Mouse (Mus musculus) hindbrain, embryonic 14.5 days (tissue): ENCODE measurements around the gene Krtap3-2. TPM values are rescaled to one million over a fixed set of nuclear protein-coding genes. Genes with fewer than 3 reads are reported as not detected.

Experiments used
- ATAC-seq: fragments of 200-750 bp; cut with Nextera tagmentation; 2 replicates; pipeline ENCODE4 v1.8.0; 2017; ENCODE audit warnings: moderate number of reproducible peaks, mild to moderate bottlenecking, moderate TSS enrichment, moderate library complexity; ENCODE audit not compliant: low FRiP score
- DNase-seq: peaks from one replicate; pipeline ENCODE4 v3.0.0-alpha.2; 2015; ENCODE audit warnings: low spot score
- H3K27ac ChIP-seq: fragments of 300-500 bp; sonication (generic); 2 replicates; pipeline ENCODE4 v1.5.1; 2014; ENCODE audit warnings: mild to moderate bottlenecking, moderate library complexity
- H3K27me3 ChIP-seq: fragments of 300-500 bp; sonication (generic); 2 replicates; pipeline ENCODE4 v1.6.1; 2014; ENCODE audit warnings: mild to moderate bottlenecking, low read length, mixed read lengths; ENCODE audit not compliant: control insufficient read depth, insufficient read depth
- H3K36me3 ChIP-seq: fragments of 300-500 bp; sonication (generic); replicated peaks from 2 replicates; pipeline ENCODE4 v1.6.1; 2014; ENCODE audit not compliant: control insufficient read depth, insufficient read depth
- H3K4me1 ChIP-seq: fragments of 300-500 bp; sonication (generic); replicated peaks from 2 replicates; pipeline ENCODE4 v1.6.1; 2014; ENCODE audit warnings: antibody characterized with exemption, low read length, mixed read lengths; ENCODE audit not compliant: control insufficient read depth, insufficient read depth
- H3K4me2 ChIP-seq: fragments of 300-500 bp; sonication (generic); replicated peaks from 2 replicates; pipeline ENCODE4 v1.6.1; 2014; ENCODE audit warnings: mild to moderate bottlenecking, moderate library complexity
- H3K4me3 ChIP-seq: fragments of 300-500 bp; sonication (generic); replicated peaks from 2 replicates; pipeline ENCODE4 v1.5.1; 2014; ENCODE audit warnings: mild to moderate bottlenecking, low read length
- H3K9ac ChIP-seq: fragments of 300-500 bp; sonication (generic); 2 replicates; pipeline ENCODE4 v1.6.1; 2014
- H3K9me3 ChIP-seq: fragments of 300-500 bp; sonication (generic); 2 replicates; pipeline ENCODE4 v1.6.1; 2016; ENCODE audit warnings: low read length; ENCODE audit not compliant: control insufficient read depth
- WGBS: fragments of 180-500 bp; shearing (Covaris S2); extraction: QIAGEN DNeasy Blood & Tissue Kit; methylation state at CpG from one replicate; pipeline ENCODE4 v1.1.7; 2014; 5-methylcytosine and 5-hydroxymethylcytosine counted together
- polyA plus RNA-seq: library from polyadenylated mRNA; unstranded; fragments of >200 nt; fragmentation: Nextera tagmentation; extraction: Ambion mirVana; gene quantifications from 2 replicates; pipeline ENCODE4 v1.2.1, GENCODE M21; 2014

The Krtap3-2 gene
- polyA plus RNA-seq, 1 experiment from 2014 or later: not detected

DNA sequence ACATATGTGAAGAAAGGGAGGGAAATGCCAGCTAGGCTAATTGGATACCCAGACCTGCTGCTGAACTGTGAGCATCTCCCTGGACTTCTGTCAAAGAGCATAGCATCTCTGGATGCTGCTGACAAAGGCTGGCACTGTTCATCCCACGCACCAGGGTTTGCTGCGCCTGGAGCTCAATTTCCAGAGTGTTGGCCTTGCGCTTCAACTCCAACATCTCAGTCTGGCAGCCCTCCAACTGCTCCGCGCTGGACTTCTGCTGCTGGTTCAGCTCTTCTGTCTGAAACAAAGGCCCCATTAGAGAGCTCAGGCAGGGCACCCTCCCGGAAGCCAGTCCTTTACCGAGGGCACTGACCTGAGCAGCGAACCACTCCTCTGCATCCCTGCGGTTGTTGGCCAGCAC, 16.9 kb downstream of the Krtap3-2 start:
- Histone ChIP-seq H3K4me3 (no peak overlapping the region), H3K4me1 (no peaks in the 10 kb centered on the region), H3K9ac (no peak overlapping the region), H3K4me2 (peak overlapping the region; percentile 16), H3K27me3 (no peaks in the 10 kb centered on the region), H3K9me3 (no peaks in the 10 kb centered on the region), H3K36me3 (no peaks in the 10 kb centered on the region), H3K27ac (no peak overlapping the region)
- 53% methylated on average over 9 of the region's 9 CpGs for WGBS
- ATAC-seq (no peak), DNase-seq (peak; percentile 58)

DNA sequence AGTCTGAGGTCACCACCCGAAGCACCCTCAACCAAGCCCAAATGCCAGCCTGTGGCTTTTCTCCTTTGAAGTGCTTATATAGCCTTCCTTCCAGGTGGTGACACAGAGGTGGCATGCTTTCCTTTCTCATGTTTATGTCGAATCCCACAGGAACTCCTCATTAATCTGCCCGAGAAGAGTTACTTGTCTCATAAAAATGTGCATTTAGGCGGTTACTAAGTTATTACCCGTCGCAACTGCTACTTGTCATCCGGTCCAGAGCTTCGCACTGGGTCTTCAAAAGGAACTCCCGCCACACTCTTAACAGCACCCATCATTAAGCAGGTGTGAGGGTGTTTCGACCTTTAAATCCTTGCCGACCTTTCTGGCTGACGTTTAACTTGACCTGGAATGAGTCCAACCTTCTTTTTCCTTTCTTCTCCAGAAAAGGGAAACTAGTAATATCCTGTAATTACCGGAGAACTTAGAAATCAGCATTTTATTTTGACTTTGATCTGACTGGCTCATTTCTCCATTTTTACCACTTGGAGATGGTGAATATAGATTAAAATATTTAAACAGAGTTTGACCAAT, 35.3 kb downstream of the Krtap3-2 start, which contains the start of gene Krt39:
Gene Krt39, minus strand, starts transcription at position 51 of the 573 bp plus-strand sequence.
- Histone ChIP-seq H3K4me1 (no peaks in the 10 kb centered on the region), H3K27me3 (no peaks in the 10 kb centered on the region), H3K9ac (no peak within 1 kb of the TSS), H3K4me3 (no peak within 1 kb of the TSS), H3K27ac (no peak within 1 kb of the TSS), H3K4me2 (no peak within 1 kb of the TSS), H3K9me3 (no peaks in the 10 kb centered on the region), H3K36me3 (no peaks in the 10 kb centered on the region)
- ATAC-seq: no peak
- no peak for DNase-seq
- 90% methylated on average over 13 of the region's 13 CpGs for WGBS

DNA sequence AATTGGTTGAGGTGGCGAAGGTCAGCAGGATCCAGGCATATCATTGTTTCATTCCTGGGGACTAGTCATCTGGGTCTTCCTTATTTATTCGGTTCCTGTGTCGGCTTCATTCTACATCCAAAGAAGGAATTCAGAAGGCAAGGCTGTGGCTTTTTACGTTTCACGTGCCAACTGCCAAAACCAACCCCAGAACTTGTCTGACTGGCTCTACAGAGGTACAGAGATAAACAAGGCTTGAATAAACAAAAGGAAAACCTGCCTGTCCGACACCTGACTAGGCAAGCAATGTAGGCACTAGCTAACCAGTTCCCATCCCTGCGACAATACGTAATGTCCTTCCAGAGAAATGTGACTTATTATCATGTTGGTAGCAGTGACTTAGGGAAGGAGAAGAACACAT, 42.6 kb downstream of the Krtap3-2 start:
- Histone ChIP-seq H3K27ac (no peak overlapping the region), H3K36me3 (no peaks in the 10 kb centered on the region), H3K9me3 (no peaks in the 10 kb centered on the region), H3K27me3 (no peaks in the 10 kb centered on the region), H3K4me1 (no peaks in the 10 kb centered on the region), H3K4me2 (no peak overlapping the region), H3K9ac (no peak overlapping the region), H3K4me3 (no peak overlapping the region)
- DNase-seq: no peak
- no peak for ATAC-seq
- 90% methylated on average over 8 of the region's 8 CpGs for WGBS

Other genes with a start within 250 kb of the Krtap3-2 start
- 0.75 and 0.81 TPM in 2 replicates for gene Krt25, start 233.9 kb downstream of the Krtap3-2 start, polyA plus RNA-seq
- 0.26 TPM in 1 of 2 replicates, not detected in the other for gene Krt26, start 218.9 kb downstream of the Krtap3-2 start, polyA plus RNA-seq
- 0.13 TPM in 1 of 2 replicates, not detected in the other for gene Krt27, start 205.7 kb downstream of the Krtap3-2 start, polyA plus RNA-seq
- gene Krt28, start 181.9 kb downstream of the Krtap3-2 start, polyA plus RNA-seq: 0.38 and 0.59 TPM in 2 replicates
- 31.7 and 39.9 TPM in 2 replicates for gene Krt10, start 167.5 kb downstream of the Krtap3-2 start, polyA plus RNA-seq
- not detected in 2 replicates for gene Krt12, start 134.6 kb downstream of the Krtap3-2 start, polyA plus RNA-seq
- gene Krt20, start 118.7 kb downstream of the Krtap3-2 start, polyA plus RNA-seq: 0.14 TPM in 1 of 2 replicates, not detected in the other
- gene Krt23, start 63.7 kb downstream of the Krtap3-2 start, polyA plus RNA-seq: 0.32 TPM in 1 of 2 replicates, not detected in the other
- gene Krt39, start 35.5 kb downstream of the Krtap3-2 start, polyA plus RNA-seq: not detected in 2 replicates
- gene Krt40, start 13.7 kb downstream of the Krtap3-2 start, polyA plus RNA-seq: not detected in 2 replicates
- not detected in 2 replicates for gene Krtap3-3, start 6.0 kb downstream of the Krtap3-2 start, polyA plus RNA-seq
- not detected in 2 replicates for gene Gm11939, start 2.6 kb upstream of the Krtap3-2 start, polyA plus RNA-seq
- gene Krtap3-1, start 9.8 kb upstream of the Krtap3-2 start, polyA plus RNA-seq: not detected in 2 replicates
- gene Krtap1-5, start 24.2 kb upstream of the Krtap3-2 start, polyA plus RNA-seq: not detected in 2 replicates
- not detected in 2 replicates for gene Krtap1-4, start 26.8 kb upstream of the Krtap3-2 start, polyA plus RNA-seq
- gene Krtap1-3, start 34.5 kb upstream of the Krtap3-2 start, polyA plus RNA-seq: not detected in 2 replicates
- gene Krtap9-3, start 41.3 kb upstream of the Krtap3-2 start, polyA plus RNA-seq: not detected in 2 replicates
- not detected in 2 replicates for gene Gm11938, start 46.5 kb upstream of the Krtap3-2 start, polyA plus RNA-seq
- not detected in 2 replicates for gene Gm11937, start 53.3 kb upstream of the Krtap3-2 start, polyA plus RNA-seq
- gene Krtap2-4, start 58.0 kb upstream of the Krtap3-2 start, polyA plus RNA-seq: not detected in 2 replicates
- gene Gm11562, start 63.6 kb upstream of the Krtap3-2 start, polyA plus RNA-seq: not detected in 2 replicates
- gene Krtap4-1, start 71.4 kb upstream of the Krtap3-2 start, polyA plus RNA-seq: not detected in 2 replicates
- not detected in 2 replicates for gene Krtap4-2, start 78.2 kb upstream of the Krtap3-2 start, polyA plus RNA-seq
- not detected in 2 replicates for gene Krtap4-7, start 87.2 kb upstream of the Krtap3-2 start, polyA plus RNA-seq
- gene Gm11555, start 93.4 kb upstream of the Krtap3-2 start, polyA plus RNA-seq: not detected in 2 replicates
- gene Gm11563, start 102.1 kb upstream of the Krtap3-2 start, polyA plus RNA-seq: not detected in 2 replicates
- gene Krtap4-6, start 109.1 kb upstream of the Krtap3-2 start, polyA plus RNA-seq: not detected in 2 replicates
- gene Gm14190, start 133.9 kb upstream of the Krtap3-2 start, polyA plus RNA-seq: not detected in 2 replicates
- gene Gm14180, start 177.4 kb upstream of the Krtap3-2 start, polyA plus RNA-seq: not detected in 2 replicates
- gene Gm11595, start 216.1 kb upstream of the Krtap3-2 start, polyA plus RNA-seq: not detected in 2 replicates
- gene Krtap4-8, start 223.9 kb upstream of the Krtap3-2 start, polyA plus RNA-seq: not detected in 2 replicates
- not detected in 2 replicates for gene Krtap4-9, start 228.3 kb upstream of the Krtap3-2 start, polyA plus RNA-seq
- not detected in 2 replicates for gene Gm11596, start 236.6 kb upstream of the Krtap3-2 start, polyA plus RNA-seq
- not detected in 2 replicates for gene Gm11569, start 242.1 kb upstream of the Krtap3-2 start, polyA plus RNA-seq
- gene Gm11554, start 247.6 kb upstream of the Krtap3-2 start, polyA plus RNA-seq: not detected in 2 replicates